Mouse (Mus musculus): ENCODE data around the gene Dab1. TPM values are rescaled to one million over a fixed set of nuclear protein-coding genes. Genes with fewer than 3 reads are reported as not detected.

The Dab1 gene
- 99.5 and 125 TPM in 2 replicates for polyA plus RNA-seq (2021; fragmentation: Nextera tagmentation)
- long read RNA-seq, experiment 1, full-length matches to known transcripts: 92 of 260 reads
- long read RNA-seq, experiment 1, partial matches to known transcripts: 52 of 260 reads
- long read RNA-seq, experiment 1, other reads (novel, unspliced or antisense): 116 of 260 reads
- long read RNA-seq, experiment 2, full-length matches to known transcripts: 276 of 598 reads
- long read RNA-seq, experiment 2, partial matches to known transcripts: 45 of 598 reads
- long read RNA-seq, experiment 2, other reads (novel, unspliced or antisense): 277 of 598 reads

GRCm38 (mm10) chr4:103619321-103619945, at the start of gene Dab1:
Gene Dab1, plus strand, starts transcription at chr4:103619359.

GRCm38 (mm10) chr4:104766065-104766464, 1146.9 kb downstream of the Dab1 start, which contains the start of gene C8b:
Gene C8b, plus strand, starts transcription at chr4:104766317.

Measured in layer of hippocampus, adult 6 months (tissue).